Mouse (Mus musculus) megakaryocyte, embryonic 14.5 days (primary cell): Measurements from ENCODE around the gene Eomes.

Experiments used
- FLI1 ChIP-seq: IDR thresholded peaks from 2 replicates; pipeline ENCODE4 v1.6.1; 2012; ENCODE audit warnings: low read length, inconsistent platforms, mixed read lengths
- GATA1 ChIP-seq: IDR thresholded peaks from 3 replicates; pipeline ENCODE4 v1.6.1; 2012; ENCODE audit warnings: mixed read lengths, low read length, inconsistent platforms, borderline replicate concordance

DNA sequence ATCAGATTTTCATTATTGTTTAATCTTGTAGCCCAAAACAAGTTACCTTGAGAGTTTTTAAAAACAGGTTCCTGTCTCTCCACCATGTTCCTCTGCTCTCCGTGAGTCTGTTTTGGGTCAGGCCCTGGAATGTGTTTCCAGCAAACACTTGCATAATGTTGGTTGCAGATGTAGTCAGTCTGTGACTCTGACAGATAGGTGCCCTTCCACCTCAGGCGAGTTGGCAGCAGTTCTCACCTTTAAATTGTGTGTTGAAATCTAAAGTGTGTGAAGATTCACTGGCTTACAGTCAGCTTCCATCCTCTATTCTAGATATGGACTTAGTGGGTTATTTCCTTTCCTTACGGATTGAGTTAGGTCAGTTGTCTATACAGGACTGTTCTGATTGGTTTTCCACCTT lies 51.8 kb downstream of the Eomes start:
- TF ChIP-seq GATA1 (no peak), FLI1 (no peak)
